Mouse (Mus musculus) midbrain, embryonic 10.5 days (tissue): ENCODE data around the gene Eftud2. TPM values are rescaled to one million over a fixed set of nuclear protein-coding genes. Genes with fewer than 3 reads are reported as not detected.

ENCODE experiments used
- DNase-seq: peaks from one replicate; pipeline ENCODE4 v3.0.0-alpha.2; 2017; ENCODE audit warnings: low spot score
- H3K27ac ChIP-seq: fragments of 300-500 bp; sonication (generic); replicated peaks from 2 replicates; pipeline ENCODE4 v1.5.1; 2016; ENCODE audit warnings: mild to moderate bottlenecking
- H3K27me3 ChIP-seq: fragments of 300-500 bp; sonication (generic); 2 replicates; pipeline ENCODE4 v1.6.1; 2016; ENCODE audit warnings: low read depth, mild to moderate bottlenecking; ENCODE audit not compliant: poor library complexity, severe bottlenecking
- H3K36me3 ChIP-seq: fragments of 300-500 bp; sonication (generic); 2 replicates; pipeline ENCODE4 v1.6.1; 2016; ENCODE audit warnings: mild to moderate bottlenecking, moderate library complexity
- H3K4me1 ChIP-seq: fragments of 300-500 bp; sonication (generic); 2 replicates; pipeline ENCODE4 v1.6.1; 2016
- H3K4me3 ChIP-seq: fragments of 300-500 bp; sonication (generic); 2 replicates; pipeline ENCODE4 v1.5.1; 2016; ENCODE audit warnings: mild to moderate bottlenecking, moderate library complexity
- H3K9me3 ChIP-seq: fragments of 300-500 bp; sonication (generic); replicated peaks from 2 replicates; pipeline ENCODE4 v1.6.1; 2016; ENCODE audit warnings: mild to moderate bottlenecking
- WGBS: fragments of 180-500 bp; shearing (Covaris S2); methylation state at CpG from one replicate; pipeline ENCODE4 v1.1.7; 2016; 5-methylcytosine and 5-hydroxymethylcytosine counted together
- polyA plus RNA-seq: library from polyadenylated mRNA; unstranded; fragments of >200 nt; fragmentation: Nextera tagmentation; extraction: Ambion mirVana; gene quantifications from 2 replicates; pipeline ENCODE4 v1.2.1, GENCODE M21; 2016

Gene Eftud2
- polyA plus RNA-seq, 1 experiment from 2014 or later, result 339 TPM

- no peak overlapping the region for H3K27ac ChIP-seq
- peaks cover 73% of the 10 kb centered on the region for H3K27me3 ChIP-seq
Measured at GRCm38 (mm10) chr11:102896641-102897040, 15.9 kb upstream of the Eftud2 start.

GRCm38 (mm10) chr11:102895779-102896178 is 15.0 kb upstream of the Eftud2 start:
- Histone ChIP-seq H3K4me1 (peaks cover 14% of the 10 kb centered on the region), H3K9me3 (no peaks in the 10 kb centered on the region), H3K27me3 (peaks cover 81% of the 10 kb centered on the region), H3K4me3 (no peak overlapping the region), H3K27ac (no peak overlapping the region), H3K36me3 (no peaks in the 10 kb centered on the region)
- WGBS, result 79% methylated on average over 9 of the region's 9 CpGs
- no peak for DNase-seq

More at GRCm38 (mm10) chr11:102896641-102897040, 15.9 kb upstream of the Eftud2 start:
- no peaks in the 10 kb centered on the region for H3K36me3 ChIP-seq
- no peak overlapping the region for H3K4me3 ChIP-seq
- WGBS, result 81% methylated on average over 20 of the region's 20 CpGs
- peaks cover 18% of the 10 kb centered on the region for H3K4me1 ChIP-seq
- no peak for DNase-seq
- no peaks in the 10 kb centered on the region for H3K9me3 ChIP-seq

- peaks cover 83% of the 10 kb centered on the region for H3K27me3 ChIP-seq
- H3K4me3 ChIP-seq, result no peak overlapping the region
- no peak overlapping the region for H3K27ac ChIP-seq
- H3K36me3 ChIP-seq, result no peaks in the 10 kb centered on the region
- H3K9me3 ChIP-seq, result no peaks in the 10 kb centered on the region
- WGBS, result 89% methylated on average over 4 of the region's 4 CpGs
- peaks cover 14% of the 10 kb centered on the region for H3K4me1 ChIP-seq
- no peak for DNase-seq
Measured at GRCm38 (mm10) chr11:102894716-102895115, 13.9 kb upstream of the Eftud2 start.

DNA sequence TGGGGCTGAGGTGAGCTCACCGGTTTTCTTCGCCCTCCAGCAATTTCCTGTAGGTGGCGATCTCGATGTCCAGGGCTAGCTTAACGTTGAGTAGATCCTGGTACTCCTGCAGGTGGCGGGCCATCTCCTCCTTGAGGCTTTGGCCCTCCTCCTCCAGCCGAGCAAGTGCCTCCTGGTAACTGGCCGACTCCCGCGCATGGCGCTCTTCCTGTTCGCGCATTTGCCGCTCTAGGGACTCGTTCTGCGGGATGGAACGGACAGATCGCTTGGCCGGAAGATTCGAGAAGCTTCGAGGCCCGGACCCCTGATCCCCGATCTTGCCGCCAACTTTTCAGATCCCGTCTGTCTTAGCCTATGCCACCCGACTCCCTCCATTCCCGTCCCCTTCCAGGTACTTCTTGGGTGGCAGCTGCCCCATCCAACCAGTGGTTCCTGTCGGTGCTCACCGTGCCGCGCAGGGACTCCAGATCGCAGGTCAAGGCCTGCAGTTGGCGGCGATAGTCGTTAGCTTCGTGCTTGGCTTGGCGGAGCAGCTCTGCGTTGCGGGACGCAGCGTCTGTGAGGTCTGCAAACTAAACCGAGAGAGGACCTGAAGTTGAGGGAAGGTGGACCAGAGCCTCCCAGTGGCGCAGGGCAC is 12.3 kb upstream of the Eftud2 start:
- Histone ChIP-seq H3K4me3 (peak overlapping the region; percentile 45), H3K4me1 (peaks cover 16% of the 10 kb centered on the region), H3K27ac (peak overlapping the region; percentile 67), H3K36me3 (no peaks in the 10 kb centered on the region), H3K27me3 (peaks cover 74% of the 10 kb centered on the region), H3K9me3 (no peaks in the 10 kb centered on the region)
- peak; percentile 68 for DNase-seq
- WGBS, result 3% methylated on average over 43 of the region's 43 CpGs

- 74% methylated on average over 5 of the region's 5 CpGs for WGBS
- Histone ChIP-seq H3K36me3 (no peaks in the 10 kb centered on the region), H3K9me3 (no peaks in the 10 kb centered on the region), H3K27me3 (peaks cover 55% of the 10 kb centered on the region), H3K27ac (no peak overlapping the region), H3K4me1 (peaks cover 16% of the 10 kb centered on the region), H3K4me3 (no peak overlapping the region)
- no peak for DNase-seq
Measured at GRCm38 (mm10) chr11:102890096-102890495, 9.3 kb upstream of the Eftud2 start.

GRCm38 (mm10) chr11:102888135-102888534 is 7.3 kb upstream of the Eftud2 start:
- no peak overlapping the region for H3K27ac ChIP-seq
- no peaks in the 10 kb centered on the region for H3K9me3 ChIP-seq
- peaks cover 44% of the 10 kb centered on the region for H3K27me3 ChIP-seq
- WGBS, result 70% methylated on average over 3 of the region's 3 CpGs
- no peak for DNase-seq
- H3K4me1 ChIP-seq, result peaks cover 8% of the 10 kb centered on the region
- no peak overlapping the region for H3K4me3 ChIP-seq
- no peaks in the 10 kb centered on the region for H3K36me3 ChIP-seq

- DNase-seq, result no peak
- Histone ChIP-seq H3K4me3 (no peak overlapping the region), H3K4me1 (0 out of 2 replicates have a peak, but pooled peaks cover 5% of the 10 kb centered on the region), H3K27me3 (peaks cover 43% of the 10 kb centered on the region), H3K9me3 (no peaks in the 10 kb centered on the region), H3K36me3 (no peaks in the 10 kb centered on the region), H3K27ac (no peak overlapping the region)
- 78% methylated on average over 5 of the region's 5 CpGs for WGBS
Measured at GRCm38 (mm10) chr11:102887433-102887832, 6.6 kb upstream of the Eftud2 start.

DNA sequence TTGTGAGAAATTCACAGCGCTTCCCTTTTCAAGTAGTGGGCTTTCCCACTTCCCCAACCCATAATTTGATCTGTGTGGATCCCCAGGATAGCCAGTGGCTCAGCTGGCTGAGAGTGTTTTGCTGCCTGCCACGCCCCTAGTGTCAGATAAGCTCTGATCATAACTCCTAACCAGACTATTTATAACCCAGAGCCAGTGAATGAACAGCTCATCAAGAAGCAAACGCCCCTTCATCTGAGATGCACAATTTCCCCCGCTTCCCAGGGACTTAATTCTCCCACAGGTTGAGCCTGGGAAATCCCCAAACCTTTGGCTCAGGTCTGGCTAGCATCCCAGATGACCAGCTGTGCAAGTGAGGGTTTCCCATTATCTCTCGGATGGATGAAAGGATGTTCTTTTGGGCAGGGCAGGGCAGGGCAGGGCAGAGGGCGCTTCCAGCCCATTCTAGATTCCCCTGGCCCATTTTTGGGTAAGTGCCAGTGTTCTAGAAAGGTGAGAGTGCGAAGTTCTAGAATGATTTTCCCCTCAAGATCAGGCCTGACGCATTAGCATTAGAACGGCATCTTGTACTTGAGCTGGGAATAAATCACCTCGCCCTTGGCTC is 3.9 kb upstream of the Eftud2 start, which contains the start of gene Fam187a:
Gene Fam187a (plus strand): TSS at position 554 of the 604 bp plus-strand sequence.
- WGBS, result 63% methylated on average over 10 of the region's 10 CpGs
- H3K27me3 ChIP-seq, result peaks cover 25% of the 10 kb centered on the region
- H3K4me1 ChIP-seq, result peaks cover 22% of the 10 kb centered on the region
- H3K9me3 ChIP-seq, result no peaks in the 10 kb centered on the region
- no peak within 1 kb of the TSS for H3K27ac ChIP-seq
- no peak within 1 kb of the TSS for H3K4me3 ChIP-seq
- no peaks in the 10 kb centered on the region for H3K36me3 ChIP-seq
- no peak for DNase-seq

GRCm38 (mm10) chr11:102881314-102882198 is 771 bp upstream of the Eftud2 start:
- Histone ChIP-seq H3K4me1 (peaks cover 24% of the 10 kb centered on the region), H3K27ac (peak overlapping the region; percentile 98), H3K36me3 (peaks cover 16% of the 10 kb centered on the region), H3K27me3 (peaks cover 22% of the 10 kb centered on the region), H3K4me3 (peak overlapping the region; percentile 81), H3K9me3 (no peaks in the 10 kb centered on the region)
- WGBS, result 20% methylated on average over 13 of the region's 13 CpGs
- no peak for DNase-seq

DNA sequence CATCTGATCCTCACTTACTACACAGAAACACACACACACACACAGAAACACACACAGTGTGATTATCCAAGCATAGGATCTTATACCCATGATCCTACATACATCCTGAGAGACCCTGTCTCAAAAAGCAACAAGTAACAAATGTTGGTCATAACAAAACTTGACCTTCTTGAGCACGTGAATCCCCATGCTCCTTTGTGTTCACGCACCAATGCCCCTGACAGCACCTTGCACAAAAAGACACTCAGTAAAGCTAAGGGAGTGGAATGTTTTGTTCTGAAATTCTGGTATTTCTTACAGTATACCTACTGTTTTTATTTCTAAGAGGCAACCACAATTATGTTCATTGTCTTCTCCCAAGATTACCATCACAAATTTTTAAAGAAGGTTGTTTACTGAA is 1.2 kb downstream of the Eftud2 start:
- Histone ChIP-seq H3K4me1 (peaks cover 24% of the 10 kb centered on the region), H3K4me3 (peak overlapping the region; percentile 81), H3K27ac (no peak overlapping the region), H3K9me3 (no peaks in the 10 kb centered on the region), H3K36me3 (peaks cover 36% of the 10 kb centered on the region), H3K27me3 (peaks cover 14% of the 10 kb centered on the region)
- DNase-seq, result no peak
- 73% methylated on average over 2 of the region's 2 CpGs for WGBS

DNA sequence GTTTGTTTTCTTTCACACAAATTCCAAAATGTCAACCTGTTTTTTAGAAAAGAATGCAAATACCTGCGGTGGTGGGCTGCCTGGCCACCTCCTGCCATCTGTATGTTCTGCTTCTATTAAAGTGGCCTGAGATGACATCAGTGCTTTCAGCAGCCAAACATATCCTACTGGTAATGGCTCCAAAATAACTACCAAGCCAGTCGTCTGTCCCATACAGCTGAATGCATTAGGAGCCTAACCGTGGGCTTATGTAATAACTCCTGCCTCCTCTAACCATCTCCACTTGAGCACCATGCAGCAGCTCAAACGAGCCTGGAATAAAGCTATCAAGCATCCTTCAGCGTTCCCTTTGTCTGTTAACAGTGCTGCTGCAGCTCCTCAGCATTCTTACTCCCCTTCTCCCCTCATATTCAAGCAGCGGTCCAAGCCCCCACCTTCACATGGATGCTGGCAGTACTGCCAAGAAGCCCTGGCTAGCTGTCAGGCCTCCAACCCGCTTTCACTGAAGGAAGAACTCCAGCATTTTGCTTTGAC is 5.9 kb downstream of the Eftud2 start:
- H3K4me3 ChIP-seq, result no peak overlapping the region
- H3K27ac ChIP-seq, result no peak overlapping the region
- peaks cover 9% of the 10 kb centered on the region for H3K4me1 ChIP-seq
- H3K36me3 ChIP-seq, result peaks cover 74% of the 10 kb centered on the region
- H3K27me3 ChIP-seq, result no peaks in the 10 kb centered on the region
- no peak for DNase-seq
- 92% methylated on average over 7 of the region's 7 CpGs for WGBS
- no peaks in the 10 kb centered on the region for H3K9me3 ChIP-seq

GRCm38 (mm10) chr11:102864272-102864671 is 16.5 kb downstream of the Eftud2 start:
- Histone ChIP-seq H3K36me3 (peaks cover 100% of the 10 kb centered on the region), H3K4me1 (no peaks in the 10 kb centered on the region), H3K4me3 (no peak overlapping the region), H3K27ac (no peak overlapping the region), H3K9me3 (no peaks in the 10 kb centered on the region), H3K27me3 (no peaks in the 10 kb centered on the region)
- 62% methylated on average over 4 of the region's 4 CpGs for WGBS
- DNase-seq, result peak; percentile 62
